Mouse (Mus musculus): Measurements from ENCODE around the gene Ralgapa2. TPM values are rescaled to one million over a fixed set of nuclear protein-coding genes. Genes with fewer than 3 reads are reported as not detected.

Ralgapa2 gene
- 10 to 100 TPM; 40.8 to 49.9 TPM for total RNA-seq (2023)

DNA sequence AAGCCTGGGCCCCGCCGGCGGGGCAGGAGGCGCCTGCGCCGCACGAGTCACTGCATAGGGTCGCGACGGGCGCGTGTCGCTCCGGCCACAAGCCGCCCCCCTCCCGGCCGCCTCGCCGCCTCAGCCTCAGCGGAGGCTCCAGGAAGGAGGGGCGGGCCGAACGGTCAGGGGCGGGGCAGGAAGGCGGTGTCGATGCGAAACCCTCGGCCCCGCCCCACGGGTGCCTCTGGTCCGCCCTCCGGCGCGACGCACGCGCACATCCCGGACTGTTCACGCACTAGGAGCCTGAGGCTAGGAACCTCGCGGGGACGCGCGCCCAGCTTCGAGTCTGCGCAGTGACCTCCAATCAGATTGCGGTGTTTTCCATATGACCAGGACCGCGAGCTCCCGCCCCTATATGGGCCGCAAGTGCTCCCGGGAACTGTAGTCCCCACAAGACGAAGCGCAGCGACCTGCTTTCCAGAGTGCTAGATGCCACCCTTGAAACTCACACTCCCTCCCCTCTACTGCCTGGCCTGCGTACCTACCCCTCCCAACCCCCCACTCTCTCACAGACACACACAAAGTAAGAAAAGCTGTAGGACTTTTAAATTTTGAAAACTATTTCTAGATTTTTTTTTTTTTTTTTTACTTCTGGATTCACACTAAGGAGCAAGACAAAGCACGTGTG is at the start of gene Ralgapa2:
TSS of gene Ralgapa2 (minus strand) at position 434 of the 670 bp plus-strand sequence.

DNA sequence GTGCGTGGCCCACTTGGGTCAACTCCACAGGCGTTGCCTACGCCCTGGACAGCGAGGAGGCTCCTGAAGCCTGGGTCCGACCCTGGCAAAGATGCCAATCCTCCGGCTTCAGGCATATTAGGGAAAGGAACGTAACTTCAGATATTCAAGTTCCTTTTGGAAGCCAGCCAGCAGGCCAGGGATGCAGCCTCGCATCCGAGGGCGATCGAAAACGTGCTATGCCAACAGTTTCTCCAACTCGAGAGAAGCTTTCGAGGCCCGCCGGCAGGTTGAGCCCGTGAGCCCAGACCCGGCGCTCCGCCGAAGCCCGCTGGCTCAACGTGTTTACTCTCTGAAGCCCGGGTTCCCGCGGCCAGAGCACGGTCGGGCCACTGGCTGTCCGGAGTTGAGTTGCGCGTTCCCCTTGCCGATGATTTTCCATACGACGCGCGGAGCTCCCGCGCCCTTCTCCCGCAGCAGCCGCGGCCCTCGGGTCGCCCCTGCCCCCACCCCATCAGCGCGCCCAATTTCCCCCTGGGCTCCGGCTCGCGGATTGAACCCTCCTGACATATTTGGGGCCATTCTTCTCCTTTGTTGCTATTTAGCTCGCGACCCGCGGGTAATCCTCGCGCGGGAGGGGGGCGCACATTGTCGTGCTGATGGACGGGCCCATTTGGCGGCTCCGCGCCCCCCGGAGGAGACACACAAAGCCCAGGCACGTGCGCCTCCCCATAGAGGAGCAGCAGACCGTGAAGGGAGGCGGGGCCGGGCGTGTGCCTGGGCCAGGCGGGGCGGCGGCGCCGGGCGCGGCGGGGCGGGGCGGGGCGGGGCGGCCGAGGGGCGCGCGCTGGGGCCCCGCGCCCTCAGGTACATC is 290.8 kb downstream of the Ralgapa2 start, which contains the start of gene Insm1:
TSS of gene Insm1 (plus strand) at position 846 of the 853 bp plus-strand sequence.

Data from monocyte, adult 59 days (primary cell).